Mouse (Mus musculus) thymus, postnatal 0 days (tissue): ENCODE measurements around the gene Bcap29. TPM values are rescaled to one million over a fixed set of nuclear protein-coding genes. Genes with fewer than 3 reads are reported as not detected.
"Not testable (repeated sequence)": the region's sequence is repeated elsewhere in the genome, so short reads cannot be mapped to it uniquely, and the experiment has no call there.

Experiments
- DNase-seq: peaks from one replicate; pipeline ENCODE4 v3.0.0-alpha.2; 2015; ENCODE audit warnings: low spot score
- polyA plus RNA-seq: library from polyadenylated mRNA; unstranded; fragments of >200 nt; fragmentation: Nextera tagmentation; extraction: Ambion mirVana; gene quantifications from 2 replicates; pipeline ENCODE4 v1.2.1, GENCODE M21; 2015

Bcap29 gene
- 61.5 and 66.7 TPM in 2 replicates for polyA plus RNA-seq

DNA sequence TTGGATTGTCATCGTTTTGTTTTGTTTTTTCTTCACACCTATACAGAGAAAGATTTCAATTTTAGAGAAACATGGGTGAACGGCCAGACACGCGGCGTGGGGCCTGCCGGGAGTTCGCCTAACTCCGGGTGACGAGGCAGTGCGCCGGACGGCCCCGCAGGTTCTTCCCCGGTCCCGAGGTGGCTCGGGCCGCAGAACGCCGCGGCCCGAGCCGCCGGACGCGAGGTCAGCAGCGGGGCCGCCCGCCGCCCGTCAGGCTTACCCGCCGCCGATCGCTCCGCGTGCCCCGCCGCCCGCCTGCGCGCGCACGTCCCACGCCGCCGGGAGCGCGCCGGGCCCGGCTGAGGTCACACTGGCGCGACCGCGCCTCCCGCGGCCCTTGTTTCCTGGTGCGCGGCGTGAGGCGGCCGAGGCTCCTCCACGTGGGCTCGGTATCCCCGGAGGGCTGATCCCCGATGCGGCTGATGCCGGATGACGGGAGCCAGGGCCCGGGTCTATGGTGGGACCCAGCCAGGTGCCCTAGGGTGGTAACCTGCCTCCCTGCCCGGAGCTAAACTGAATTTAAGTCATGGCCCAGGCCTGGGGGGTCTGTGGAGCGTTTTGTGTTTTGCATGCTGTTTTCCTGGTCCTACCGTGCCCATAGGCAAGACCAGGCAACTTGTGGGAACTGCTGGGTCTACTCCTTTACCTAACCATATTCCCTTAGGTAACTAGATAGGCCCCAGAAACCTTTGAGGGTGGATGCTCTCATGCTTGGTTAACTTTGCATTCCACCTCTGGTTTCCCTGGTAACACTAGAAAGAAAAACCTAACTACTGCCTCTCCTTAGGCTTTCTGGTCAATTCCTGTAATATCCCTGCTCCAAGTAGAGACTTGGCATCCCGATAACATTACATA, at the start of gene Bcap29:
Gene Bcap29 (minus strand): TSS at position 316 of the 897 bp plus-strand sequence.
- peak; percentile 83 for DNase-seq

DNA sequence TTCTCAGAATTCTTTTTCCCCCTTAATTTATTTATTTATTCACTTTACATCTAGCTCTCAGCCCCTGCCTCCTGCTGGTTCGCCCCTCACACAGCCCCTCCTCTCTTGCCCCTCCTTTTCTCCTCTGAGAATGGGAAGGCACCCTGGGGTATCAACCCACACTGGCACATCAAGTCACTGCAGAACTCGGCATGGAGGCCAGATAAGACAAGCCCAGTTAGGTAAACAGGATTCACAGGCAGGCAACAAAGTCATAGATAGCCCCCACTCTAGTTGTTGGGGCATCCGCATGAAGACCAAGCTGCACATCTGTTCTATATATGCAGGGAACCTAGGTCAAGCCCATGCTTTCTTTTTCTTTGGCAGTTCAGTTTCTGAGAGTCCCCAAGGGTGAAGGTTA, 32.7 kb upstream of the Bcap29 start:
- DNase-seq: no peak

DNA sequence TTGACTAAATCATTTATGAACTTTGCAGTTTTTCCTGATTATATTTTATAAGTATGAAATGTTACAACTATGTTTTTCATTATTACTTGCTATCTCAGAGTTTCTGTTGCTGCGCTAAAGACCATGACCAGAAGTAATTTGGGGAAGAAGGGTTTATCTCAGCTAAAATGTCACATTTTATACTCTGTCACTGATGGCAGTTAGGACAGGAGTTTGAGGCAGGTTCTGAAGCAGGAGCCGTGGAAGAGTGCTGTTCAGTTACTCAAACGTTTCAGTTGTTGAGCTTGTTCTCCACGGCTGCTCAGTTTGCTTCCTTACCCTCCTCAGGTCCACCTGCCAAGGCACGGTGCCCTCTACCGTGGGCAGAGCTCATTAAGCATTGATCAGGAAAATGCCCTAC, 31.5 kb upstream of the Bcap29 start:
- DNase-seq: no peak

DNA sequence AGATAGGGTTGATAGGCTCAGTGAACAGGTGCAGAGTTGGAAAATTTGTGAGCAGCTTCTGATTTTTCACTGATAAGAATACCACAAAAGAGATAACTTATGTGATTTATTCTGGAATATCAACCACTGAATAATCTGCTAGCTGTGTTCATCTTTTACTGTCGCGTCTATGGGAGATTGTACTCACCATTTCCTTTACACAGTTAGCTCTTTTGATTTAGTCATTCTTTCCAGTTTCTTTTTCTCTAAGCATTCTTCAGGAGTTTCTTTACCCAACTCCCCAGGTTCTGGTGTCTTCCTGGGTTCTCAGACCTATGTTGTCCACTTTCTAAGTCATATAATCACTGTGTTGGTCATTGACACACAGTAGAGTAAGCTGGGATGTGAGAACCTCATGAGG, 22.4 kb upstream of the Bcap29 start:
- DNase-seq: no peak

DNA sequence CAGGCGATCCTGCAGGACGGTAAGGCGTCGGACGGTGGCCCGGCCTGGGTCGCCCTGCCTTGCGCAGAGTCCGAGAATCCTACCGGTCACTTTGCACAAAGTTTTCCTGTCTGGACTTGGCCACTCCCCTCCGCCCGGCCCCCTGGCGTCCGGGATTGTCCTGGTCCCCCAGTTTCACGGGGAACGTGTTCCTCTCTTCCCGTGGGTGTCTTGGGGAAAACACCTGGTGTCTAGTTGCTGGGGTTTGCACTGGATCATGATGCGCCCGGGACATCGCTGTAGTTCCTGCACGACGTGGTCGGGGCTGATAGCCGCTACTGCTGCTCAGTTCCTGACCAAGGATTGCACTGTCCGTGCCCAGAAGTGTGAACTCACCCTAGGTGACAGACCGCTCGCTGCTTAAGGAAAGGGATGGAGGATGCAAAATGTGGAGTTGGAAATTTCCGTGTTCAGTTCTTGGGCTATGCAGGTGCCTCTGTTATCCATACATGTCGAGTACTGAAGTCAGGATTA, 20.6 kb upstream of the Bcap29 start:
- no peak for DNase-seq

DNA sequence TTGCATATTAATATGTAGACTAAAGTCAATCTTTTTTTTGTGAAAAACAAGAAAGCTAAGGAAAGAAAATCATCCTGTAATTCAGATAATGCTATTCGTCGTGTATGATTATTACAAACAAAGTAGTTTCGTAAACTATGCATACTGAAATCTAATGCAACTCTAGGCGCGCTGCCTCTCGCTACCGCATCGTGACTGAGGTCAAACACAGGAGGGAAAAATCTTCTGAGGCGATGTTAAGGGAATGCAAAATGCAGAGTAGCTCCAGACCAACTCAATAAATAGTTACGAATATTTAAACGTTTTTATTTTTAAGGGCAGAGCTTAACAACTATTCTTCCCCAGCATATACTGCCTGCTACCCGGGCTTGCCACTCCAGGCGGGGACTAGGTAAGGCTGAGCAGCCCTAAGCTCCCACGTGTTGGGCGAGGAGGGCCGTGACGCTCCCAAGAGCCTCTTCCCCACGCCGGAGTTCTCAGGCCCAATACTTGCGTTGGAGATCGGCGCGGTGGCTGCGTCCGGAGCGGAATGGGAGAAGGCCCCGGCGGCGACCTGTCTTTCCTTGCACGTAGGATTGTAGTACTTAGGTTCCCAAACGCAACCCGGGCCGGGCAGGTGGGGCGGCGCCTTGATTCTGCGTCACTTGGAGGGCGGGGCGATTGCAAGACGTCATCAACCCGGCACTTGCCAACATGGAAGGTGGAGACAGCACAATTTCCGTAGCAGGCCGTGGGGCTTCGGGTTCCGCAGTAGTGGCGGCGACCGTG, 19.9 kb upstream of the Bcap29 start, which contains the start of the genes Dus4l and Cog5:
Gene Dus4l (minus strand): TSS at position 630 of the 768 bp plus-strand sequence.
Gene Cog5 (plus strand): TSS at position 673 of the 768 bp plus-strand sequence.
- DNase-seq: peak; percentile 92

DNA sequence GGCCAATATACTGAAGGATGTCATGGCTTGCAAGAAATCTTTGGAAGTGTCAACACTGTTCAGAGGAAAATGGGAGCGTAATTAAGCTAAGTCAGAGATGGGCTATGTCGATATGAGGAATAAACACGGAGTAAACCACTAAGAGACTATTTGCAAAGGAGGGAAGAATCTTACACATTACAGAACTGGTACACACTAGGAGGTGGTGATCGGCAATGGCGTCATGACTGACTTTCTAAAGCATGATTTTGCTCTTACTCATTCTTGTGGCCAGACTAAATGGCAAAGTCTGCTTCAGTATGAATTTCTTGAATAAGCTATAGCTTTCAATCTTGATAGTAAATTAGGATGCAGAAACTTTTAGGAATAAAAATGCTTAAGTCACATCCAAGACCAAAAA, 19.2 kb upstream of the Bcap29 start:
- DNase-seq: no peak

DNA sequence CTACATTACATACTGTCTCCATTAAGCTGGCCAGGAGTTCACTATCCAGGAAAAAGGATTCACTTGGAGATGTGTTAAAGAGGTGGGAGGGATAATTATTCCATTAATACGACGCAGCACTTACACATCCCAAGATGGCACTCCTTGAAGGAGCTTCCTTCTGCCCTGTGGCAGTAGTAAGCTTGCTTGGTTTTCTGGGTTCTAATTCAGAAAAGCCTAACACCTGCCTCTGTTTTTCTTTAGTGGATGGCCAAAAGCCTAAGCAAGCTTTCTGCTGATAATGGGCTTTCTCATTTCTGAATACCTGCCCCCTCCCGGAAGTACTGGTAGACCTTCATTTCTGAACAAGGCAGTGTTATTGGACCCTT, 766 bp upstream of the Bcap29 start:
- DNase-seq: no peak

DNA sequence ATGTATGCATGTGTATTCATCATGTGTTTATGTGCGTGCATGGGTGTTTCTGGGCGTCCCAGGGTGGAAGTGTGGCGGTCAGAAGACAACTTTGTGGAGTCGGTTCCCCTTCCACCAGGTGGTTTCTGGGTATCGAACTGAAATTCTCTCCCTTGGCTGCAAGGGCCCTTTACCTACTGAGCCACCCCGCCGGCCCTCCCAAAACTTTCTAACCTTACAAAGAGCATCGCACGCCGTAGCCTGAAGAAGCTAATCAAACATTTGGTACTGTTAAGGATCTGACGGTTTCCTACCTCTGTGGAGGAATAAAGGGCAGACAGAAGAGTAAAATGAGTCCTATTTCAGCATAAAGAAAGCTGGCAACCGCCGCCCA, 502 bp downstream of the Bcap29 start:
- no peak for DNase-seq

DNA sequence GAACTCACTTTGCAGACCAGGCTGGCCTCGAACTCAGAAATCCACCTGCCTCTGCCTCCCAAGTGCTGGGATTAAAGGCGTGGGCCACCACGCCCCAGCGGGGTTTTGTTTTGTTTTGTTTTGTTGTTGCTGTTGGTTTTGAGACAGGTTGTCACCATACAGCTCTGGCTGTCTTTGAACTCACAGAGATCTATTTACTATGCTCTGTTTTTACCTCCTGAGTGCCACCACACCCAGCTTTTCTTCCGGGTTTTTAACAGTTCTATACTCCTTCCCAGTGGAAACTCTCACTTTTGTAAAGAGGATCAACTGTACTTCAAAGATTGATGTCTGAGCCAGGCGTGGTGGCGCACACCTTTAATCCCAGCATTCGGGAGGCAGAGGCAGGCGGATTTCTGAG, 6.1 kb downstream of the Bcap29 start:
- DNase-seq: not testable (repeated sequence)

DNA sequence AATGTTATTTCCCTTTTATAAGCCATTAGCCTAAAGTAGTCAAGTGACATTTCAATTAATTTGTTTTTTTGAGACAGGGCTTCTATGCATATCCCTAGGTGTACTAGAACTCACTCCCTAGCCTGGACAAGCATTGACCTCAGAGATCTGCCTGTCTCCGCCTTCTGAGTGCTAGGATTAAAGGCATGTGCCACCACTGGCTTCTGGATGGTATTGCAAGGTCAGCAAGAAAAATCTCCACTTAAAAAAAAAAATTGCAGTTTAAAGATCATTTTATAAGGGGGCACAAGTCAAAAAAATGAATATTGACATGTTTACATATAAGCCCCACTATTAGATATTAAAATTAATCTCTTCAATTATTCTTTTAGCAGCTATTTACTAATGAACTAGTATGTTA, 9.4 kb downstream of the Bcap29 start:
- DNase-seq: no peak

DNA sequence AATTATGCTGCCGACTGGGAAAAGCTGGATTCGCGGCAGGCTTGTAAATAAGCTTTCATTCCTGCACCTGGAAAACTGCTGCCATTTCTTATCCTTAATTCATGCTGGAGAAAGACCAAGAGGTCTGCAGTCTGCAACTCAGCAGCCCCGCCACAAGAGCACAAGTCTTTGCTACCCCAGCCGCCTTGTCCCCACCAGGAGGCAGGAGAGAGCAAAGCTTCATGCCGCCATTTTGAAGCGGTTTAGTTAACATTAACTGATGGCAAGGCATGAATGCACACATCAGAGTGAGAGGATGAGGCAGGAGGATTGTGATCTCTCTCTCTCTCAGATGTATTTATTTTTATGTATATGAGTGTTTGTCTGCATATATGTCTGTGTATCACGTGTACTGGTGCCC, 14.4 kb downstream of the Bcap29 start:
- no peak for DNase-seq

DNA sequence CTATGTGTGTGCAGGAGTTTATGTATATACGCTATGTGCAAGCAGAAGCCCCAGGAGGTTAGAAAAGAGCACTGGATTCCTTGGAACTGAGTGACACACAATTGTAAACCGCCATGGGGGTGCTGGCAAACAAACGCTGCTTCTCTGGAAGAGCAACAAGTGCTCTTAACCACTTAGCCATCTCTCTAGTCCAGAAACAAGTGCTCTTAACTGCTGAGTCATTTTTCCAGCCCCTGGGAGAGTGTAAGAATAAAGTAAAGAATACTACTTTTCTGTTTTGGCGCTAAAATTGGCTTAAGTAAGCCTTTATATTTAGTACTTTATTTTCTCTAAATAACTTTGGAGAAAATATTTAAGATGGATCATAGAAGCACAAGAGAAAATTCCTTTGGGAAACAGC, 21.1 kb downstream of the Bcap29 start:
- DNase-seq: no peak

DNA sequence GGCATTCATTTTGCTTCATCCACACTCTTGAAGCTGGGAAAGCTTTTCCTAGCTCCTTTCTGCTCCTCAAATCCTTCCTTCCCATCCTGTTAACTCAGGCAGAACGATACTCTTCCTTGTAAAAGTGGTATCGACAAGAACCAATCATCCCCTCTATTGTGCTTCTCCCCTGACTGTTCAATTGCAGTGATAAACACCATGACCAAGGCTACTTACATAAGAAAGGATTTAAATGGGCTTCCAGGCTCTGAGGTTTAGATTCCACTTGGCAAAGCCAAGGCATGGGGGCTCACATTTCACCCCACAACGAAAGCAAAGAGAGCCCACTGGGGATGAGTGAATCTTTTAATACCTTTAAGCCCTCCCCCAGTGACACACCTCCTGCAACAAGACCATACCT, 26.3 kb downstream of the Bcap29 start:
- no peak for DNase-seq

DNA sequence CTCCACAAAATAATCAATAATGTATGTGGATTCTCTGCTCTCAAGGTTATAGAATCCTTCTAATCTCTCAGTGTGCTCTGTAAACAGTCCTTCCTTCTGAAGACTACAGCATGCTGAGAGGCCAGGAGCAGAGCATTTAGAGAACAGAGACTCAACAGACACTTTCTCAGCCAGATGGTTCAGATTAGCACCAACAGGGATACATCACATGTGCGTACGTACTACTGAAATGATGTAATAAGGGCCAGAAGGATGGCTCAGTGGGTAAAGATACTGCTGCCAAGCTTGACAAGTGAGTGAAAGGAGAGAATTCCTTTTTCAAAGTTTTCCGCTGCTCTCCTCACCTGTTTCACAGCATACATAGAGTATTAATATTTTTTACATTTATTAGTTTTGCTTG, 29.6 kb downstream of the Bcap29 start:
- no peak for DNase-seq

DNA sequence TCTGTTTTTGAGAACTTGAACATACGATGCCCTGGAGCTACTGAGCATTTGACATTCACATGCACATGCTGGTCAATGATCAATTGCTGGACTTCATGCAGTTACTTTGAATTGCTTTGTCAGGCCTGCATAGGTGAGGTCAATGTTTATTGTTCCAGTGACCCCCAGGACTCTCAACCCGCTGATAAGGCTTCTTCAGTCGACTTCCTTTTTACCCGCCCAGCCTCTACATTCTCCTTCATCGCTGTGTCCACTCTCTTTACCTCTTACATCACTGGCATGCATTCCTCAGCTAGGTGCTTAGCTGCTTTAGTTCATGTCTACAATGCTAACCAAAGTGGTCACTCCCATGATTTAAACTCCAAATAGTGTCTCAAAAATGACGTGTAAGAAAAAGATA, 30.9 kb downstream of the Bcap29 start:
- no peak for DNase-seq

DNA sequence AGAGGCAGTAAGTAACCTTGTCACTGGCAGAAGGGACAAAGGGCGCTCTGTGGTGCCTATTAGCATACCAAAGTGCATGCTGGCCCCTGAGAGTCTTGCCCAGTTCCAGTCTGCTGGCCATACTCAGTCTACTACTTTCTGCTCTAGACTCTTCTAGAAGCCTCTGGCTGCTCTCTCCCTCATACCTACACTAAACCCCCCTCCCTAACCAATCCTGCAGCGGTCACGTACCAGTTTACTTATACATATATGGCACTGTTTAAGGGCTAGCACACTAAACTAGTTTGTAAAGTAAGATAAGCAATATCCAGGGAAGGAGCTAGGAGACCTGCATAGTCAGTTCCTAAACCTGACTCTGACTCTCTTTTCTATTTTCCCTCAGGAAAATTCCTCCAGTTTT, 40.2 kb downstream of the Bcap29 start:
- no peak for DNase-seq

DNA sequence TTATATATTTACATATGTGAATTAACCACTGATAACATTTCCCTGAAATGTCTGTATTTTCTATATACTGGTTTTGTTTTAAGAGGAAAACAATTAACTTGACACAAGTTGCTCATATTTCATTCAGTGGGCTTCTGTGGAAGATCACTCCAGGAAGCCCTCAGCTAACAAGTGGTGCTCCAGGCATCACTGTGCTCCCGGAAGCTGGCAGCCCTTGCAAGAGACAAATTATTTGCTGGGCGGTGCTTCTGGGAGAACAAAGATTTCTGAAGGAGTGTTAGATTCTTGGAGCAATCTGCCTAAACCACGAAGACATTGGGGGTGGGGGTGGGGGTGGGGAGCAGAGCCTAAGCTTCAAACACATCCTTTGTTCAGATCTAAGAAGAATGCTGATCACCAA, 42.4 kb downstream of the Bcap29 start:
- no peak for DNase-seq

DNA sequence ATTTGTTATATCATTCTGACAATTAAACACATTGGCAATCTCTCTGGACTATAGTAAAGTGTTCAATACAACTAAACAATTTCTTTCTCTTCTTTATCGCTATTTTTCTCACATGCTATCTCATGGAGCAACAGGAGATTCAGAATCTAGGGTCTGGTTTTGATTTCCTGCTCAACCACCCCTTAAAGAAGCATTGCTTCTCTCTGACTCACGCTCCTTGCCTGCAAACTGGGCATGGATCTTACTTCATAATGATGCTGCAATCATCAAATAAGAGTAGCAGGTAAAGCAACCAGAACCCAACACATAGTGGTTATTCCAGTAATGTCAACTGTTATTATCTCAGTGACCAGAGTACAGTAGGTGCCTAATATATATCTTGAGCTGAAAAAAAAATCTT, 50.7 kb downstream of the Bcap29 start:
- DNase-seq: no peak

DNA sequence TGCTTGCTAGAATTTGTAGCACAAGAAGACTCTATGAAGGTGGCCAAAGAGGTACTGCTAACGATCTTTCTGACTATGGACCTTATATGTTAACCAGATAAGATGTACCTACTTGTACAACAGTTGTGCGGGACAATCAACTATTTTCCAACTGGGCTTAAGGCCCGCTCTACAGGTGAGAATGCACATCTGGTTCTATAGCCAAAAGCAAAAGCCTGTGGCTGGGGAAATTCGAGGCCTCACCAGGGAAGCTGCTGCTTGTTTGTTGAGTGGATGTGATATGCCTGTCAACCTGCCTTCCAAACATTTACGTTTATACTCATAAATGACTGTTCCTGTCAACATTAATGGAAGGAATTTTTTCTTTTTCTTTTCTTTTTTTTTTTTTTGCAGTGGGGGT, 52.4 kb downstream of the Bcap29 start:
- no peak for DNase-seq

DNA sequence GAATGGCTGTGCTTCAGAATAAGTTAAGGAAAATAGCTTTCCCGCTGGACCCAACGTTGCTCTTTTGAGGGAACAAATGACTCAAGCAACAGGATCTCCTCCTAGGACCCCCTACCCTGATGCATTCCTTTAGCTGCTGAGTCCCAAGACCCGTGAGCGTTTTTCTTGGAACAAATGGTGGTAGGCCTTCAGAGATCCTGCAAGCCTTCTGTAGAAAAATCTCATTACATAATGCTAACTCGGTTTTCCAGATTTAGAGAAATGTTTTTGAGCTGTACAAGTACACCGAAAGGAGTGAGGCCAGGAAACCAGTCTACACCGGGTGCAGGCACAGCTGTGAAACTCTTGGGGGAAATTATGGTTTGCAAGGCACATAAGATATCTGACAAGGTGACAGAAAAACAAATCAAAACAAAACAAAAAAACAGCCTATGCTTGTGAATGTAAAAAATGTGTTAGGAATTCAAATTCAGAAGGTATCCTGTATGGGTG, 53.1 kb downstream of the Bcap29 start:
- no peak for DNase-seq

DNA sequence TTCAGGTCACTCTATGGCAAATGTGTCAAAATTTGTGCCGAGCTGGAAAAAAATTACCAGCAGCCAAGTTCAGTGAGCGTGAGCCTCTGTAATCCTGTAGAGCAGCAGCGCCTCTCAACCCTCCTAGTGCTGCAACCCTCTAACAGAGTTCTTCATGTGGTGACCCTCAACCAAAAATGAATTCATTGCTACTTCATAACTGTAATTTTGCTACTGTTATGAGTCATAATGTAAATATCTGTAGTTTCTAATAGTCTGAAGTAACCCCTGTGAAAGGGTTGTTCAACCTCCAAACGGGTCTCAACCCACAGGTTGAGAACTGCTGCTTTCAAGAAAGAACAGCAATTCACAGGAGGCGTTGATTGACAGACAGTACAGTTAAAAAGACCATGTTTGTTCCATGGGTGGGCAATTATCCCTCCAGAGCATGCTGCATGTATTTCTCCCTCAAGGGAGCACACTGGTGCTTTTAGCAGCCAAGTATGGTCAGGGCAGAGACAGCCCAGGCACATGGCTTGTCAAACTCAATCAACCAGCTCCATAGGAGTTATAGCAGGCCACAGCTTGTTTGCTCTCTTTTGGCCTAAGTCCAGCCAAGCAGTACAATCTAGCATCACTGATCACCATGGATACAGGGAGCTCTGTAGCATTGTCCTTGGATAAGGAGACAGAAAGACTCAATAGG, 53.7 kb downstream of the Bcap29 start:
- no peak for DNase-seq
